Mouse (Mus musculus) forebrain, postnatal 0 days (tissue): ENCODE results near the gene Slc45a3. TPM values are rescaled to one million over a fixed set of nuclear protein-coding genes. Genes with fewer than 3 reads are reported as not detected.
A peak's percentile ranks its signal among the peaks of the same experiment; 100 is the strongest.

Source experiments
- ATAC-seq: fragments of 200-750 bp; cut with Nextera tagmentation; 2 replicates; pipeline ENCODE4 v1.8.0; 2017; ENCODE audit warnings: mild to moderate bottlenecking, moderate library complexity
- DNase-seq: peaks from one replicate; pipeline ENCODE4 v3.0.0-alpha.2; 2015
- H3K27ac ChIP-seq: fragments of 300-500 bp; sonication (generic); 2 replicates; pipeline ENCODE4 v1.5.1; 2014; ENCODE audit warnings: low read depth, mild to moderate bottlenecking, antibody characterized with exemption, low read length, moderate library complexity, mixed read lengths
- H3K27me3 ChIP-seq: fragments of 300-500 bp; sonication (generic); 2 replicates; pipeline ENCODE4 v1.6.1; 2014; ENCODE audit warnings: mild to moderate bottlenecking, low read length, mixed read lengths; ENCODE audit not compliant: insufficient read depth
- H3K36me3 ChIP-seq: fragments of 300-500 bp; sonication (generic); 2 replicates; pipeline ENCODE4 v1.6.1; 2014; ENCODE audit warnings: mild to moderate bottlenecking, moderate library complexity; ENCODE audit not compliant: insufficient read depth
- H3K4me1 ChIP-seq: fragments of 300-500 bp; sonication (generic); 2 replicates; pipeline ENCODE4 v1.6.1; 2014; ENCODE audit warnings: antibody characterized with exemption; ENCODE audit not compliant: insufficient read depth
- H3K4me2 ChIP-seq: fragments of 300-500 bp; sonication (generic); 2 replicates; pipeline ENCODE4 v1.6.1; 2014; ENCODE audit warnings: low read depth, mild to moderate bottlenecking, moderate library complexity
- H3K4me3 ChIP-seq: fragments of 300-500 bp; sonication (generic); 2 replicates; pipeline ENCODE4 v1.5.1; 2014; ENCODE audit warnings: low read depth, low read length, mixed read lengths
- H3K9ac ChIP-seq: fragments of 300-500 bp; sonication (generic); 2 replicates; pipeline ENCODE4 v1.6.1; 2014; ENCODE audit warnings: mild to moderate bottlenecking
- H3K9me3 ChIP-seq: fragments of 300-500 bp; sonication (generic); 2 replicates; pipeline ENCODE4 v1.6.1; 2016; ENCODE audit warnings: low read length
- CTCF ChIP-seq: sonication (generic); IDR thresholded peaks from 2 replicates; pipeline ENCODE4 v1.5.1; 2016; ENCODE audit warnings: antibody characterized with exemption, control low read depth, low read depth
- WGBS: fragments of 180-500 bp; shearing (Covaris S2); extraction: QIAGEN DNeasy Blood & Tissue Kit; methylation state at CpG from one replicate; pipeline ENCODE4 v1.1.7; 2014; 5-methylcytosine and 5-hydroxymethylcytosine counted together
- polyA plus RNA-seq: library from polyadenylated mRNA; unstranded; fragments of >200 nt; fragmentation: Nextera tagmentation; extraction: Ambion mirVana; gene quantifications from 2 replicates; pipeline ENCODE4 v1.2.1, GENCODE M21; 2015
- total RNA-seq: library from RNA; depleted of rRNA; stranded (reverse); fragments of >200 nt; gene quantifications from 2 replicates; pipeline ENCODE4 v1.2.3, GENCODE M21; 2014

The Slc45a3 gene
- total and polyA plus RNA-seq, 2 experiments from 2014 or later = 0.69 to 0.86 TPM

DNA sequence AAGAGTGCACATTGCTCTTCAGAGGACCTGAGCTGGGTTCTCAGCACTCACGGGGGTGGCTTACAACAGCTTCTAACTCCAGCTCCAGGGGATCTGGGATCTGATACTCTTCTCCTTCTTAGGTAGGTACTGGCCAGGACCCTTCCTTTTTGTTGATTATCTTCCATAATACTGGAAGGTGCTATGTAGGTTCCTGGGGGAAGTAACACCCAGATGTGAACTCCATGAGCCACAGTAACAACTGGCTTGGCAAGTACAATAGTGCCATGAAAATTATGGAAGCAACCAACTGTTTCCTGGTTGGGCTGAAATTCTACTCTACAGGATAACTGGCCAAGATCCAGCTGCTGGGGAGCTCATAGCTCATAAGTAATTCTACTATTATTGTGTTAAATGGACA is 42.7 kb downstream of the Slc45a3 start:
- H3K4me3 ChIP-seq = no peak overlapping the region
- no peak overlapping the region for H3K27ac ChIP-seq
- DNase-seq (no peak), ATAC-seq (no peak)
- no peaks in the 10 kb centered on the region for H3K9me3 ChIP-seq
- TF ChIP-seq CTCF = no peak
- H3K36me3 ChIP-seq = no peaks in the 10 kb centered on the region
- 76% methylated on average over 1 of the region's 1 CpGs for WGBS
- no peak overlapping the region for H3K4me2 ChIP-seq
- peaks cover 10% of the 10 kb centered on the region for H3K4me1 ChIP-seq
- H3K27me3 ChIP-seq = no peaks in the 10 kb centered on the region
- H3K9ac ChIP-seq = no peak overlapping the region

DNA sequence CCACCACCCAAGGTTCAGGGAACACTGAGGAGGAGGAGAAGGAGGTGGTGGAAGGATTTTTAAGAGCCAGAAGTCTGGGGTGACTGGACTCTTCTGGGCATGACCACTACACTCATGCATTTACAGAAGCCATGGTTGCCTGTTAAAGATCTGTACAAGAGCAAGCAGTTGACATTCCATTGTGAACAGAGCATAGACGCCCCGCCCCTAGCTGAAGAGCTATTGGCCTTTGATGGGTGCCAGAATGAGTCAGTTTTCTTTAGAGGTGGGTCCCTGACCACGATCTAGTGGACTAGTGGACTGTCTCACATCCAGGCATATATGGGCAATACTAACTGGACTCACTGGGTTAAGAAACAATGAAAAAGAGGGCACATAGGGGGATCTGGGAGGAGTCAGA is 43.3 kb downstream of the Slc45a3 start:
- Histone ChIP-seq H3K9ac (no peak overlapping the region), H3K36me3 (no peaks in the 10 kb centered on the region), H3K9me3 (no peaks in the 10 kb centered on the region), H3K27me3 (no peaks in the 10 kb centered on the region), H3K4me1 (peaks cover 10% of the 10 kb centered on the region), H3K4me2 (no peak overlapping the region), H3K27ac (no peak overlapping the region), H3K4me3 (no peak overlapping the region)
- DNase-seq (no peak), ATAC-seq (no peak)
- TF ChIP-seq CTCF = no peak
- WGBS = 91% methylated on average over 3 of the region's 3 CpGs

DNA sequence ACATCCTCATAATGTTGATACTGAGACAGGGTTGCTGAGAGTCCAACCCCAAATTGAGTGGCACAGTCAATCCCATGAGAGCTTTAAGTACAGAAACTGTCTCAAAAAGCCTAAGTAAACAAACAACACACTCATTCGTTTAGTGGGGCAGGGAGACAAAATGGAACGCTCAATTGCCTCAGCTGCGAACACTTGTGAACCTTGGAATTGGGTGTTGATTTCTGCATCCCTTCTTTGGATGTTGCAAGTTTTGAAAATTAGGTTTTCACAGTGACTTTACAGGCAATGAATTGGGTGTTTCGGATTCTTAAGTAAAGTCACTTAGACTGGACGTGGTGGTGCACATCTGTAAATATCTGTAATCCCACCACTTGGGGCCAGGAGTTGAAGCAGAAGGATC is 44.0 kb downstream of the Slc45a3 start:
- Histone ChIP-seq H3K27me3 (no peaks in the 10 kb centered on the region), H3K4me1 (peaks cover 10% of the 10 kb centered on the region), H3K36me3 (no peaks in the 10 kb centered on the region), H3K9me3 (no peaks in the 10 kb centered on the region), H3K4me3 (peak overlapping the region; percentile 90), H3K27ac (peak overlapping the region; percentile 98; the same call in 1 of the 2 replicates), H3K9ac (0 out of 2 replicates have a peak overlapping the region, but pooled peaks have one; percentile 93), H3K4me2 (peak overlapping the region; percentile 69)
- WGBS = 34% methylated on average over 5 of the region's 5 CpGs
- no peak for ATAC-seq
- no peak for TF ChIP-seq CTCF
- no peak for DNase-seq

DNA sequence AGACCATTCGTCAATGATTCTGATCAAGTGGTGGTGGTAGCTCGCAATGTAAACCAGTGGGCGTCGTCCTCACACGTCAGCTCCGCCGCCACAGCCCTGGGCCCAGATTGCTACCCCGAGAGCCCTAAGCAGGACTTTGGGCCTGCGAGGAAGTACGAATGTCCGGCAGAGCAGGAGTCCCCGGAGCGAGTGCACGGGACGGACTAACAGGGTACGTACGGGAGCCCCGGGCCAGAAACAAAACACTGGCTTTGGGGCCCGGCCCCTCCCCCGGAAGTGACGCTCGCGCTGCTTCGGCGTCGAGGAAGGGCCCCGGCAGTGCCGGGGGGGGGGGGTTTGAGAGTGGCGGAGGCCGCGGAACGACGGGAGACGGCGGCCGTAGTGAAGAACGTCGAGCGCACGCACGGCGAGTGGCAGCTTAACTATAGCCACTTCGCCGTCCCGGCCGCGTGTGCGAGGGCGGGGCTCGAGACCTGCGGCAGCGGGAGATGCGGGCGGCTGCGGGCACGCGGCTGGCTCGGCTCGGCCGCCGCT is 44.6 kb downstream of the Slc45a3 start, which contains the start of gene Elk4:
TSS of gene Elk4 (plus strand) at position 326 of the 534 bp plus-strand sequence.
- Histone ChIP-seq H3K27me3 (no peaks in the 10 kb centered on the region), H3K4me2 (peak within 1 kb of the TSS; percentile 69), H3K9me3 (no peaks in the 10 kb centered on the region), H3K9ac (peak within 1 kb of the TSS; percentile 93), H3K4me1 (peaks cover 10% of the 10 kb centered on the region), H3K36me3 (no peaks in the 10 kb centered on the region), H3K27ac (peak within 1 kb of the TSS; percentile 98), H3K4me3 (peak within 1 kb of the TSS; percentile 90)
- ATAC-seq (peak; percentile 95), DNase-seq (peak; percentile 94)
- peak; percentile 37 for TF ChIP-seq CTCF
- 4% methylated on average over 59 of the region's 61 CpGs for WGBS

DNA sequence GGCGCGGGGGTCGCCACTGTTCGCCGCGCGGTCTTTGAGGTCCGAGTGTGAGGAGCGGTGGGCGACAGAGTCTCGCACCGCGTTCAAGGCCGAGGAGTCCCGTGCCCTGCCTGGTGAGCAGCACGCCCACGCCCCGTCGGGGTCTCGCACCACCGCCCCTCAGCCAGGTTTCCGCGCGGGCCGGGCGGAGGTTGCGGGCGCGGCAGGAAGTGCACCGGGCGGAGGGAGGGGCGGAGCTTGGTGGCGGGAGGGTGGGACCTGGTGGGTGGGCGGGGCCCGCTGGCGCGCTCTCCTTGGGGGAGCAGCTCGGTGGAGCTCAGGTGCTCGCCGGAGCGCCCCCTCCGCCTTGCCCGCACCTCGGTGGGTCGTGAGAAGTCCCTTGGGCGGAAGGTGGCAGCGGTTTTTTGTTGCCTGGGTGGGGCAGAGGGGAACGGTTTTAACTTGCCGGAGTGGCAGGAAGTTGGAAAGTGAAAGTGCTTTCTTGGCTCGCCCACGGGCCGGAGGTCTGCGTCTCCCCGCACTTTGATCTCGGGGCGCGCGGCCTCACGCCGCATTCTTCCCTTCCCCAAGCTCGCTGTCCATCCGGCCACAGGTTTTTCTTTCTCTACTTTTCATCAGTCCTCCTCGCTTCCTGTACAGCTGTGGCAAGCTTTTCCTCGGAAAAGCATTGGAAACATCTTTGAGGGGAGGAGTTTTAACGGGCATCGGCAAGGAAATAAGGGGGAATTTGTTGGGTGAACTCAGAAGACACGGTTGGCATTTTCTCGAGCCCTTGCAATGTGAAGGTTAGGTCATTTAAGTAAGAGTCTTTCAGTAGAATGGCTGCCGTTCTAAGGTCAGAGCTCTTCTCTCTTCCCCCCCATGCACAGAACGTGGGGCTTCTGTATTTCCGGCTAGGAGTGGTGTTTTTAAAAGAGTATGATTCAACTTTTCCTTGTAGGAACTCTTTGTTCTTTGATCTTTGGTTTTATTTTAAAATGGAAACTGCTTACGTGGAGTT is 45.4 kb downstream of the Slc45a3 start:
- H3K36me3 ChIP-seq = no peaks in the 10 kb centered on the region
- no peaks in the 10 kb centered on the region for H3K27me3 ChIP-seq
- peak; percentile 92 for ATAC-seq
- H3K4me2 ChIP-seq = peak overlapping the region; percentile 69
- WGBS = under 1% methylated on average over 61 of the region's 72 CpGs
- H3K9me3 ChIP-seq = no peaks in the 10 kb centered on the region
- peak overlapping the region; percentile 98 for H3K27ac ChIP-seq
- H3K9ac ChIP-seq = peak overlapping the region; percentile 93
- peak overlapping the region; percentile 90 for H3K4me3 ChIP-seq
- peaks cover 10% of the 10 kb centered on the region for H3K4me1 ChIP-seq
- DNase-seq = peak; percentile 84
- no peak for TF ChIP-seq CTCF

DNA sequence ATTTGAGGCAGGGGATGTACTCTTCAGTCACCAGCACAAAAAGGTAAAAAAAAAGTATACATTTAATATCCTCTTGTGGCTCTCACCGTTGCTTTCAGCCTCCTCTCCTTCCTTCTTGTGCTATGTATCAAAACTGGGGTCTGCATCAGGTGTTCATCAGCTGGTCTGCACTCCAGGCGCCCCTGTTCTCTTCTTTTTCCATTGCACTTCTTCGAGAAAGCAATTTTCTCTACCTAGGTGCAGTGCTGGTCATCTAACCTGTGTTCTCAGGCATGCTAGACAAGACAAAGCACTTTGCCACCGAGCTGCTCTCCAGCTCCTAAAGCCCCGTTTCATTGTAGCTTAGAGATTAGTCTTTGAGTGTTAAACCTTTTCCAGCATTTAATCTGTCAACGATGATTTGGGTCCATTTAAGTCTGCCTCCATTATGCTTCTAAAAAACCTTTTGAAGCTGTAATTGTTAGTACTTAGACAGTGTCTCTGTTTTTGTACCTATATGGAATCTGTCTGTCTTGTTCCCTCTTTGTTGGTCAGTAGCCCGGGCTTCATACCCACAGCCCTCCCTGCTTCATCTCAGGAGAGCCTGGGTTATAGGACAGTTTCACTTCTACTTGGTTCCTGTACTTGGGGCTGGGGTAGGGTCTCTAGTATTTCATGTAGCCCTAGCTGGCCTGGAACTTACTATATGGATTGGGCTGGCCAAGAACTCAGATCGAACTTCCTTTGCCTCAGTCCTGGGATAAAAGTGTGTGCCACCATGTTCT is 46.3 kb downstream of the Slc45a3 start:
- no peak for ATAC-seq
- WGBS = 29% methylated on average over 8 of the region's 8 CpGs
- H3K27ac ChIP-seq = no peak overlapping the region
- H3K27me3 ChIP-seq = no peaks in the 10 kb centered on the region
- no peaks in the 10 kb centered on the region for H3K9me3 ChIP-seq
- TF ChIP-seq CTCF = no peak
- H3K36me3 ChIP-seq = no peaks in the 10 kb centered on the region
- DNase-seq = no peak
- H3K4me1 ChIP-seq = peaks cover 10% of the 10 kb centered on the region
- peak overlapping the region; percentile 93; the same call in 1 of the 2 replicates for H3K9ac ChIP-seq
- peak overlapping the region; percentile 69 for H3K4me2 ChIP-seq
- peak overlapping the region; percentile 90 for H3K4me3 ChIP-seq
